Comparison of ENCODE assay signal across 8 mouse cellular contexts in the genomic region with DNA sequence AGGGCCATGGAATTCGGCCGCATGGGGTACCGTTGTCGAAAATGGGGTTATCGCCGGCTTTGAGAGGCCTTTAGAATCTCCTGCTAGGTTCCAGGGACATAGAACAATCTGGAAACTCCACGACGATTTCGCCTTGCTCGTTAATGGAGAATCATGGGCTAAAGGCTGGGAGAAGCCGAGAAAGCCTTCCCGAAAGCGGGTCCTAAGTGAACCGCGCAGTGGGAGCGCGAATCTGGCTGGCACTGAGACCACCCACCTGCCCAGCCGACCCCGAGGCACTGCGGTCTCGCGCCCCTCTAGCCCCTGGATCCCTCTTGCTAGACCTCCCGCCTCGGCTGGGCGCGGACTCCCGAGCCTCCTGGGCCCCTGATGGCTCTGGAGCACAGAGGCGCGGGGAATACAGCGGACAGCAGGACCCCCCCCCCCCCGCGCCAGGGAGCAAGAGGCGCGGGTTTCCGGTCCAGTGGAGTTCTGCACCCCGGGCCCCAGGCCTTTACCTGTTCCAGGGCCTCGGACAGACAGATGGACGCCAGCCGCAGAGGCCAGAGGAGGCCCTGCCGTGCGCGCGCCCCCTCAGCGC. TPM values are rescaled to one million over a fixed set of nuclear protein-coding genes. Genes with fewer than 3 reads are reported as not detected.
A peak's percentile ranks its signal among the peaks of the same experiment; 100 is the strongest.
DNase-seq lines count a peak whose midpoint lies in the region; ATAC-seq and TF ChIP-seq lines count a peak whose summit lies in the region.
"Had no signal": no experiment of that assay in that cellular context is flagged by ENCODE, and none has a peak within 500 bp of the region (broad histone marks: within the 10 kb centered on the region; RNA-seq: fewer than 3 reads in every experiment).

No protein-coding gene starts in this region.

- no peak for TF ChIP-seq CTCF in C2C12 (IDR thresholded peaks at IDR 0.05; ENCODE audit: control insufficient read depth, insufficient read depth, insufficient read length)

- peaks cover 33% of the 10 kb centered on the region for H3K79me2 ChIP-seq in C2C12 (ENCODE audit: control insufficient read depth, insufficient read depth)

- peak; percentile 35 for DNase-seq in 3134 (ENCODE audit: extremely low read depth, insufficient read length, low spot score)
- no peak for DNase-seq in thymus, postnatal 14 days
- DNase-seq in ovary, adult 18-20 months (ENCODE audit: low spot score): no peak
- DNase-seq in testis, postnatal 10 days (ENCODE audit: low spot score): no peak

- no peak for ATAC-seq in heart, embryonic 14.5 days (ENCODE audit: insufficient number of reproducible peaks, insufficient read depth, low FRiP score, low read depth)
- ATAC-seq in liver, embryonic 16.5 days (ENCODE audit: low read depth): no peak

- under 1% methylated on average over 38 of the region's 44 CpGs for WGBS in heart, embryonic 14.5 days
- under 1% methylated on average over 43 of the region's 44 CpGs for WGBS in liver, embryonic 16.5 days (ENCODE audit: insufficient replicate concordance)

- peak overlapping the region; percentile 69 for H3ac ChIP-seq in C2C12 (ENCODE audit: control insufficient read depth, insufficient read length, low read depth)

- peak overlapping the region; percentile 57 for H3K9ac ChIP-seq in heart, embryonic 14.5 days (ENCODE audit: low read length)
- no peak overlapping the region for H3K9ac ChIP-seq in liver, embryonic 16.5 days (ENCODE audit: low read depth, low read length)

- H3K27ac ChIP-seq in heart, embryonic 14.5 days (replicated peaks in 1 of 2; ENCODE audit: control insufficient read depth in 1 of 2, insufficient read depth in 1 of 2, low read depth in 2 of 2, low read length in 2 of 2): peak overlapping the region; percentile 13 to 48; a peak in 2 of 4 replicates
- no peak overlapping the region for H3K27ac ChIP-seq in liver, embryonic 16.5 days (ENCODE audit: low read length)

- H3K4me2 ChIP-seq in heart, embryonic 14.5 days (ENCODE audit: low read length): peak overlapping the region; percentile 79
- H3K4me2 ChIP-seq in liver, embryonic 16.5 days (ENCODE audit: low read depth, low read length): peak overlapping the region; percentile 54

- peaks cover 15% of the 10 kb centered on the region for H3K79me3 ChIP-seq in C2C12 (ENCODE audit: low read depth)

- no peaks in the 10 kb centered on the region for H3K9me3 ChIP-seq in heart, embryonic 14.5 days (ENCODE audit: control insufficient read depth, low read length)
- no peaks in the 10 kb centered on the region for H3K9me3 ChIP-seq in liver, embryonic 16.5 days (replicated peaks; ENCODE audit: control insufficient read depth, low read length)

- H3K4me3 ChIP-seq in C2C12 (ENCODE audit: insufficient read depth, poor library complexity, severe bottlenecking): peak overlapping the region; percentile 21
- H3K4me3 ChIP-seq in heart, embryonic 14.5 days (ENCODE audit: control insufficient read depth in 1 of 2, insufficient read depth in 1 of 2, low read depth in 1 of 2, low read length in 2 of 2): peak overlapping the region; percentile 54 to 56
- peak overlapping the region; percentile 42 for H3K4me3 ChIP-seq in liver, embryonic 16.5 days (ENCODE audit: low read depth, low read length)

- peaks cover 9% of the 10 kb centered on the region for H3K36me3 ChIP-seq in C2C12 (ENCODE audit: control insufficient read depth, insufficient read depth)
- no peaks in the 10 kb centered on the region for H3K36me3 ChIP-seq in heart, embryonic 14.5 days (ENCODE audit: control insufficient read depth, insufficient read depth, low read length)
- no peaks in the 10 kb centered on the region for H3K36me3 ChIP-seq in liver, embryonic 16.5 days (ENCODE audit: control insufficient read depth, insufficient read depth)

- no peaks in the 10 kb centered on the region for H3K27me3 ChIP-seq in C2C12 (ENCODE audit: control insufficient read depth, insufficient read depth, insufficient read length)
- peaks cover 93% of the 10 kb centered on the region for H3K27me3 ChIP-seq in heart, embryonic 14.5 days (ENCODE audit: control insufficient read depth, insufficient read depth, low read length)
- peaks cover 100% of the 10 kb centered on the region for H3K27me3 ChIP-seq in liver, embryonic 16.5 days (ENCODE audit: control insufficient read depth, insufficient read depth, low read depth, low read length)

- H3K4me1 ChIP-seq in heart, embryonic 14.5 days (ENCODE audit: control insufficient read depth in 2 of 2, insufficient read depth in 2 of 2, low read length in 2 of 2): peaks cover 14 to 42% of the 10 kb centered on the region in 2 experiments; a peak in 3 of 4 replicates
- H3K4me1 ChIP-seq in liver, embryonic 16.5 days (ENCODE audit: control insufficient read depth, low read depth, low read length): peaks cover 36% of the 10 kb centered on the region

TF ChIP-seq in C2C12, 6 proteins besides CTCF, POLR2A, EP300 and RAD21:
- TF ChIP-seq MYOD1 (IDR thresholded peaks at IDR 0.05; ENCODE audit: control insufficient read depth, insufficient read length, low read depth): no peak
- TF ChIP-seq MYOG (IDR thresholded peaks at IDR 0.05; ENCODE audit: control insufficient read depth, extremely low read depth, insufficient read length): no peak
- no peak for TF ChIP-seq FOSL1 (IDR thresholded peaks at IDR 0.05; ENCODE audit: insufficient read depth, low read length, poor library complexity, severe bottlenecking)
- no peak for TF ChIP-seq CEBPB (IDR thresholded peaks at IDR 0.05; ENCODE audit: low read depth)
- TF ChIP-seq USF1 (IDR thresholded peaks at IDR 0.05; ENCODE audit: low read depth): no peak
- TF ChIP-seq MAX (IDR thresholded peaks at IDR 0.05): no peak
TF ChIP-seq in C2C12: peak in this region for 0.

RNA-seq across cellular contexts. Expression of a gene that starts 3.1 kb away (rescaled TPM):
- polyA plus RNA-seq in C2C12 (2012; fragmentation: generic; extraction: Trizol): 45.8 TPM
- 12.5 and 18.6 TPM in 2 replicates for polyA plus RNA-seq in heart, embryonic 14.5 days (2014; fragmentation: Nextera tagmentation; extraction: Ambion mirVana)
- polyA plus RNA-seq in liver, embryonic 16.5 days (2015; fragmentation: Nextera tagmentation; extraction: Ambion mirVana): 3.0 and 3.7 TPM in 2 replicates

RNA-seq across cellular contexts. Expression of a gene that starts 25.2 kb away (rescaled TPM):
- polyA plus RNA-seq in C2C12 (2012; fragmentation: generic; extraction: Trizol): not detected
- not detected in 2 replicates for polyA plus RNA-seq in heart, embryonic 14.5 days (2014; fragmentation: Nextera tagmentation; extraction: Ambion mirVana)
- not detected in 2 replicates for polyA plus RNA-seq in liver, embryonic 16.5 days (2015; fragmentation: Nextera tagmentation; extraction: Ambion mirVana)
- polyA plus RNA-seq: cortical plate, adult 2 months had no signal
